Mouse (Mus musculus) limb, embryonic 12.5 days (tissue): Measurements from ENCODE around the gene Gpbar1. TPM values are rescaled to one million over a fixed set of nuclear protein-coding genes. Genes with fewer than 3 reads are reported as not detected.

Source experiments
- ATAC-seq: fragments of 200-750 bp; cut with Nextera tagmentation; 2 replicates; pipeline ENCODE4 v1.8.0; 2017; ENCODE audit warnings: low read depth, moderate TSS enrichment; ENCODE audit not compliant: insufficient number of reproducible peaks, insufficient read depth, low FRiP score, low TSS enrichment
- H3K27ac ChIP-seq: fragments of 300-500 bp; sonication (generic); 2 replicates; pipeline ENCODE4 v1.5.1; 2016; ENCODE audit warnings: mild to moderate bottlenecking, moderate library complexity
- H3K27me3 ChIP-seq: fragments of 300-500 bp; sonication (generic); 2 replicates; pipeline ENCODE4 v1.6.1; 2016; ENCODE audit warnings: mild to moderate bottlenecking, moderate library complexity
- H3K36me3 ChIP-seq: fragments of 300-500 bp; sonication (generic); 2 replicates; pipeline ENCODE4 v1.6.1; 2016; ENCODE audit warnings: mild to moderate bottlenecking, moderate library complexity
- H3K4me1 ChIP-seq: fragments of 300-500 bp; sonication (generic); replicated peaks from 2 replicates; pipeline ENCODE4 v1.6.1; 2016
- H3K4me2 ChIP-seq: fragments of 300-500 bp; sonication (generic); 2 replicates; pipeline ENCODE4 v1.6.1; 2016; ENCODE audit warnings: mild to moderate bottlenecking, moderate library complexity
- H3K4me3 ChIP-seq: fragments of 300-500 bp; sonication (generic); replicated peaks from 2 replicates; pipeline ENCODE4 v1.5.1; 2016; ENCODE audit warnings: mild to moderate bottlenecking
- H3K9ac ChIP-seq: fragments of 300-500 bp; sonication (generic); replicated peaks from 2 replicates; pipeline ENCODE4 v1.6.1; 2016; ENCODE audit warnings: mild to moderate bottlenecking, moderate library complexity
- H3K9me3 ChIP-seq: fragments of 300-500 bp; sonication (generic); 2 replicates; pipeline ENCODE4 v1.6.1; 2016; ENCODE audit warnings: mild to moderate bottlenecking, moderate library complexity
- WGBS: fragments of 180-500 bp; shearing (Covaris S2); methylation state at CpG from one replicate; pipeline ENCODE4 v1.1.7; 2016; 5-methylcytosine and 5-hydroxymethylcytosine counted together
- polyA plus RNA-seq: library from polyadenylated mRNA; unstranded; fragments of >200 nt; fragmentation: Nextera tagmentation; extraction: Ambion mirVana; gene quantifications from 2 replicates; pipeline ENCODE4 v1.2.1, GENCODE M21; 2016

Gpbar1 gene
- polyA plus RNA-seq, 1 experiment from 2014 or later, result 0.19 TPM

- no peak for ATAC-seq
Measured at GRCm38 (mm10) chr1:74245525-74245924, 32.8 kb upstream of the Gpbar1 start.

DNA sequence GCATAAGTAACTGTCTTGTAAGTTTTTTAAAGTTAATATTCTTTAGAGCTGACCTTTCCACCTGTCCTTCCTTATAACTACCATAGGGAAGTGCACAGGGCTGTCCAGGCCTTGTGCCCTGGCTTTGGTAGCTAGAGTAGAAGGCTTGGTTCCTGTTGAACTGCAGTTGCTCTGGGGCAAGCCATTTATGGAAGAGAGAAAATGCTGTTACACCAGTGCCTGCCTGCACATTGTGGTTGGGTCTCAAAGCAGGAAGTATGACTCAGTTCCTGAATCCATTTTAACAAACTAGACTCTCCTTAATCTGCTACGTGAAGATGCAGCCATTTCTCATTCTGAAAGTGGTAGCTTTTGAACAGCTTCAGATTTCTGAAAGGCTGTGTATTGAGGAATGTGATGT is 29.6 kb upstream of the Gpbar1 start:
- Histone ChIP-seq H3K9ac (no peak overlapping the region), H3K36me3 (peaks cover 78% of the 10 kb centered on the region), H3K27me3 (no peaks in the 10 kb centered on the region), H3K4me2 (no peak overlapping the region), H3K4me3 (no peak overlapping the region), H3K9me3 (no peaks in the 10 kb centered on the region), H3K27ac (peak overlapping the region; percentile 47; the same call in 1 of the 2 replicates), H3K4me1 (peaks cover 15% of the 10 kb centered on the region; the same call in 1 of the 2 replicates)
- ATAC-seq, result no peak
- 65% methylated on average over 1 of the region's 1 CpGs for WGBS

More at GRCm38 (mm10) chr1:74245525-74245924, 32.8 kb upstream of the Gpbar1 start:
- Histone ChIP-seq H3K27me3 (no peaks in the 10 kb centered on the region), H3K36me3 (peaks cover 46% of the 10 kb centered on the region), H3K4me1 (peaks cover 15% of the 10 kb centered on the region), H3K9ac (no peak overlapping the region), H3K4me3 (no peak overlapping the region), H3K4me2 (no peak overlapping the region), H3K9me3 (no peaks in the 10 kb centered on the region), H3K27ac (no peak overlapping the region)
- 88% methylated on average over 2 of the region's 2 CpGs for WGBS

- no peak overlapping the region for H3K9ac ChIP-seq
- no peak overlapping the region for H3K4me2 ChIP-seq
- H3K27ac ChIP-seq, result peak overlapping the region; percentile 47; the same call in 1 of the 2 replicates
- H3K4me1 ChIP-seq, result peaks cover 15% of the 10 kb centered on the region; the same call in 1 of the 2 replicates
- H3K4me3 ChIP-seq, result no peak overlapping the region
- no peak for ATAC-seq
- no peaks in the 10 kb centered on the region for H3K27me3 ChIP-seq
- H3K36me3 ChIP-seq, result peaks cover 85% of the 10 kb centered on the region
- WGBS, result 55% methylated on average over 5 of the region's 5 CpGs
- no peaks in the 10 kb centered on the region for H3K9me3 ChIP-seq
Measured at GRCm38 (mm10) chr1:74249331-74249980, 28.9 kb upstream of the Gpbar1 start.

GRCm38 (mm10) chr1:74250096-74250495 is 28.3 kb upstream of the Gpbar1 start:
- ATAC-seq, result no peak
- H3K9ac ChIP-seq, result no peak overlapping the region
- H3K4me3 ChIP-seq, result no peak overlapping the region
- H3K4me2 ChIP-seq, result no peak overlapping the region
- H3K27me3 ChIP-seq, result no peaks in the 10 kb centered on the region
- peaks cover 91% of the 10 kb centered on the region for H3K36me3 ChIP-seq
- H3K27ac ChIP-seq, result no peak overlapping the region
- H3K4me1 ChIP-seq, result peaks cover 12% of the 10 kb centered on the region; the same call in 1 of the 2 replicates
- WGBS, result 87% methylated on average over 4 of the region's 4 CpGs
- H3K9me3 ChIP-seq, result no peaks in the 10 kb centered on the region

GRCm38 (mm10) chr1:74255704-74256345 is 22.5 kb upstream of the Gpbar1 start:
- H3K4me1 ChIP-seq, result no peaks in the 10 kb centered on the region
- H3K4me3 ChIP-seq, result no peak overlapping the region
- peaks cover 92% of the 10 kb centered on the region for H3K36me3 ChIP-seq
- no peak for ATAC-seq
- H3K9ac ChIP-seq, result no peak overlapping the region
- 96% methylated on average over 8 of the region's 8 CpGs for WGBS
- no peak overlapping the region for H3K4me2 ChIP-seq
- no peaks in the 10 kb centered on the region for H3K9me3 ChIP-seq
- H3K27ac ChIP-seq, result no peak overlapping the region
- no peaks in the 10 kb centered on the region for H3K27me3 ChIP-seq

- no peak for ATAC-seq
- no peaks in the 10 kb centered on the region for H3K27me3 ChIP-seq
- H3K4me3 ChIP-seq, result no peak overlapping the region
- no peaks in the 10 kb centered on the region for H3K4me1 ChIP-seq
- H3K27ac ChIP-seq, result no peak overlapping the region
- H3K4me2 ChIP-seq, result no peak overlapping the region
- no peaks in the 10 kb centered on the region for H3K9me3 ChIP-seq
- H3K9ac ChIP-seq, result no peak overlapping the region
- 84% methylated on average over 4 of the region's 4 CpGs for WGBS
- H3K36me3 ChIP-seq, result peaks cover 92% of the 10 kb centered on the region
Measured at GRCm38 (mm10) chr1:74256782-74257181, 21.6 kb upstream of the Gpbar1 start.

- Histone ChIP-seq H3K9me3 (no peaks in the 10 kb centered on the region), H3K4me2 (no peak overlapping the region), H3K9ac (no peak overlapping the region), H3K27ac (no peak overlapping the region), H3K4me1 (no peaks in the 10 kb centered on the region), H3K4me3 (no peak overlapping the region), H3K36me3 (peaks cover 94% of the 10 kb centered on the region), H3K27me3 (no peaks in the 10 kb centered on the region)
- WGBS, result 94% methylated on average over 6 of the region's 6 CpGs
- ATAC-seq, result no peak
Measured at GRCm38 (mm10) chr1:74262510-74262909, 15.8 kb upstream of the Gpbar1 start.

DNA sequence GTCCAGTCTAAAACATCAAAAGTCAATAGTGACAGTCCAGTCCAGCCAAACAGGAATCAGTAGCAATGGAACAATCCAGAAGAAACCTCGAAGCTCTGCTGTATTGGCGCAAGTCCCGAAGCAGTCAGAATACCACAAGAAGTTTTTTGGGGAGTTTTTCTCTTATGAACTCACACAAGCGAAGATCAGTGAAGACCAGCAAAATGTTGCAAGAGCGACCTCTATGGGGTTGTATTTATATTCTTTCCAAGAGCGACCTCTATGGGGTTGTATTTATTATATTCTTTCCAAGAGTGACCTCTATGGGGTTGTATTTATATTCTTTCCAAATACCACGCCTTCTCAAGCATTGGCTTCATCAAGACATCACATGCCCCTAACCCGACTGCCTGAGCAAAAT is 9.6 kb upstream of the Gpbar1 start:
- H3K27ac ChIP-seq, result no peak overlapping the region
- WGBS, result 86% methylated on average over 8 of the region's 8 CpGs
- ATAC-seq, result no peak
- H3K4me3 ChIP-seq, result no peak overlapping the region
- no peaks in the 10 kb centered on the region for H3K4me1 ChIP-seq
- no peaks in the 10 kb centered on the region for H3K9me3 ChIP-seq
- peaks cover 54% of the 10 kb centered on the region for H3K36me3 ChIP-seq
- H3K9ac ChIP-seq, result no peak overlapping the region
- H3K4me2 ChIP-seq, result no peak overlapping the region
- no peaks in the 10 kb centered on the region for H3K27me3 ChIP-seq

DNA sequence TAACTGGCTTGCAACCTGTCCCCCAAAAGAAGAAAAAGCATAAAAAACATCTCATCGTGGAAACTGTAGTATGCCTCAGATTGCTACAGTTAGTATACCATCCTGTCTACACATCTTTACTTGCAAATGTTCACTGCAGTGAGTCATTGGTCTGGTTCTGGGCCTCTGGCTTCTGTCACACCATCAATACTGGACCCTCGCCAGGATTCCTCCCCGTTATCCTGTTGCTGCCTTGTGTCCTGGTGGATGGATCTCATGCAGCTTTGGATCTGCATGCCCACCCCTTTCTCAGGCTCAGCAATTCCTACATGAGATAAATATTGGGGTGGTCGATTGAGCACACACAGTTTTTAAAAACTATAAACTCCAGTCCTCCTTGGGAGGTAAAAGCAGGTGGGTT is 6.7 kb upstream of the Gpbar1 start:
- peaks cover 25% of the 10 kb centered on the region for H3K36me3 ChIP-seq
- no peak overlapping the region for H3K4me2 ChIP-seq
- H3K4me3 ChIP-seq, result no peak overlapping the region
- H3K9ac ChIP-seq, result no peak overlapping the region
- peaks cover 11% of the 10 kb centered on the region for H3K4me1 ChIP-seq
- 82% methylated on average over 4 of the region's 4 CpGs for WGBS
- H3K9me3 ChIP-seq, result no peaks in the 10 kb centered on the region
- no peaks in the 10 kb centered on the region for H3K27me3 ChIP-seq
- H3K27ac ChIP-seq, result no peak overlapping the region
- no peak for ATAC-seq

- Histone ChIP-seq H3K27me3 (no peaks in the 10 kb centered on the region), H3K27ac (no peak overlapping the region), H3K9me3 (no peaks in the 10 kb centered on the region), H3K4me1 (peaks cover 11% of the 10 kb centered on the region), H3K4me2 (peak overlapping the region; percentile 10; the same call in 1 of the 2 replicates), H3K4me3 (no peak overlapping the region), H3K9ac (no peak overlapping the region), H3K36me3 (peaks cover 16% of the 10 kb centered on the region)
- ATAC-seq, result no peak
- 13% methylated on average over 9 of the region's 9 CpGs for WGBS
Measured at GRCm38 (mm10) chr1:74275015-74275414, 3.3 kb upstream of the Gpbar1 start.

GRCm38 (mm10) chr1:74277041-74277440 is 1.3 kb upstream of the Gpbar1 start:
- Histone ChIP-seq H3K36me3 (peaks cover 37% of the 10 kb centered on the region), H3K9ac (no peak overlapping the region), H3K27ac (no peak overlapping the region), H3K27me3 (no peaks in the 10 kb centered on the region), H3K4me2 (no peak overlapping the region), H3K4me1 (peaks cover 11% of the 10 kb centered on the region), H3K9me3 (no peaks in the 10 kb centered on the region), H3K4me3 (no peak overlapping the region)
- 60% methylated on average over 6 of the region's 6 CpGs for WGBS
- ATAC-seq, result no peak
